Mouse (Mus musculus) G1E-ER4 (cell line): ENCODE results near the gene Itpka. TPM values are rescaled to one million over a fixed set of nuclear protein-coding genes. Genes with fewer than 3 reads are reported as not detected.

Experiments
- GATA1 ChIP-seq: IDR thresholded peaks from one replicate; pipeline ENCODE4 v1.8.0; 2012; ENCODE audit warnings: low read length, inconsistent platforms
- polyA plus RNA-seq: library from polyadenylated mRNA; stranded (reverse); fragments of >175 nt; gene quantifications from 2 replicates; pipeline ENCODE4 v1.2.3, GENCODE M21; 2012

Itpka gene
- 1.9 and 2.1 TPM in 2 replicates for polyA plus RNA-seq

DNA sequence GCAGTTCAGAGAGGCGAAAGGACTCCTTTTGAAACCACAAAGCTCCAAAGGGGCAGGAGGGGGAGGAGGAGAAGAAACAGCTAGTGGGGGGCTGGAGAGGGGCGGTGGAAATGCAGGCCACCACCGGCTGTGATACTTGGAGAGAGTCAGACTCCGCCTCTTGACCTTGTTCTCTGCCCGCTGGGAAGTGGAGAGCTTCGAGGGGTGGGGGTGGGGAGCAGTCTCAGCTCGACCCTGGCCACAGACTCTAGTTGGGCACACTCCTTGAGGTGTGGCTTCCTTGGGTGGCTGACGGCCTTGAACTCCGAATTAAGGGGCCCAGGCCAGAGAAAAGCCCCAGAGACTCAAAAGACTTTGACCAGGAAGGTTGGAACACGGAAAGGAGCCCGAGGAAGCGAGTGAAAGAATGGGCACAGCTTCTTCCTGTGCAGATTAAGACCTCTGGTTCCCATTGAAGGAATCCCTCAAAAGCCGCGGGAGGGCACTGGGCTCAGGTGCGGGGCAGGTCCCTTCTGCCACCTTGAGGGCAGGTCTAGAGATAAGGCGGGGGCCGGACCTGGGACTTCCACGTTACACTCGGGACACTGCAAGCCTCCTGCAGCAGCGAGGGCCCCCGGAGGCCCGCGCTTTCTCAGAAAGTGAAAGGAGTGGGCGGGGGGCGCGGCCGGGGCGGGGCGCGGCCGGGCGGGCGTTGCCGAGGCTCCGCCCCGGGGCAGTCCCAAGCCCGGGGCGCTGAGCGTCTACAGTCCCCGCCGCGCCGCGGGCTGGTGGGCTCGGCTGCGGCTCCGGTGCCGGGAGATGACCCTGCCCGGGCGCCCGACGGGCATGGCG lies at the start of gene Itpka:
TSS of gene Itpka (plus strand) at position 757 of the 831 bp plus-strand sequence.
- TF ChIP-seq GATA1: no peak

DNA sequence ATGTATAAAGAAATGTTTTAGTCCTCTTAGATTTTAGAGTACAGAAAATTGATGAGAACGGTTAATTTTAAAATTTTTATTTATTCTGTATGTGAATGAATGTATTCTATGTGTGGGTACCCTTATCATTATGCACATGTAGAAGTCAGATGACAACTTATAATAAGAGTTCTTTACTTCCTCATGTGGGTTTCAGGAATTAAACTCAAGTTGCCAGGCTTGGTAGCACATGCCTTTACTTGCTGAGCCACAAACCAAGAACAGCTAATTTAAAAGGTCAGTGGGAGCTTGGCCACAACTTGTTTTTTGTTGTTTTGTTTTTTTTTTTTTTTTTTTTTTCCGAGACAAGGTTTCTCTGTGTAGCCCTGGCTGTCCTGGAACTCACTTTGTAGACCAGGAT lies 47.3 kb upstream of the Itpka start:
- TF ChIP-seq GATA1: no peak

DNA sequence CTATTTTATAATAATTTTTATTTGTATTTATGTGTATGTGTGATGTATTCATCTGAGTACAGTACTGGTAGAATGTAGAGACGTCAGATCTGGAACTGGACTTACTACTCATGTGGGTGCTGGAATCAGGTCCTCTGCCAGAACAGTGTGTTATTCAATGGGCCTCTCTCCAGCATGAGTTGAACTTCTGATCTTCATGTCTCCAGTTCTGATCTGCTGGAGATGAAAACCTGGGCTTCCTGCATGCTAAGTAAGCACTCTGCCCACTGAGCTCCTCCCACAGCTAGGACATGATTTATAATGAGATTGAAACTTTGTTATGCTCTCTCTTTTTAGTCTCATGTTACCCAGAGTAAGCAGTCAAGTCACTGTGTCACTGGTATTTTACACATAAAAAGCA lies 46.0 kb upstream of the Itpka start:
- TF ChIP-seq GATA1: no peak

DNA sequence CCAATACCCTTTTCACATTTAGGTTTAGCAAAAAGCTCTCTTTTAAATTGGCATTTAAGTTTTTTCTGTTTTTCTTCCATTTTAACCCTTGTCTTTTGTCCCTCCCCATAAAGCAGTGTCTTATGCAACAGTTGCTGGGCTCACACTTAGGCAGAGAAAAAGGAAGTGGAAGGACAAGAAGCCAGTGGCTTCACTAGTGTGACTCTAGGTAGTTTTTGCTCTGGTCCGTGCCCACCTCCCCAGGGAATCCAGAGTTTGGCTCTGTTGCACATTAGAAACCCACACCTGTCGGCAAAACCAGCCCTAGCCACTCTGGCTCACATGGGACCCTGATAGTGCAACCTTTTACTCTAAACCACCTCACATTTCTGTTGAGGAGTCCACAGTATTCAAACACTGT lies 43.7 kb upstream of the Itpka start:
- TF ChIP-seq GATA1: no peak

DNA sequence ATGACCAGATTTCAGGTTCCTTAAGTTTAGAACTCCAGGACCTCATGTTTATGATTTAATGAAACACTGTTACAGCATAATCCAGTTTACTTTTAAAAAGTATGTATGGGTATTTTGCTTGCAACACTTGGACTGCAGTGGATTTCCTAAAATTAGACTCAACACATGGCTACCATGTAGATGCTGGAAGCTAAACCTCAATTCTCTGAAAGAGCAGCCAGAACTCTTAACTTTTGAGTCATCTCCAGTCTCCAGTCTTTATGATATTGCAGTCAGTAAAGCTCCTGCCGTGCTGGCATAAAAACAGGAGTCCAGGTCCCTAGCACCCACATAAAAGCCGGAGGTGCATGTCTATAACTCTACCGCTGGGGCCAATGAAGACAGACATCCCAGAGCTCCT lies 42.2 kb upstream of the Itpka start:
- TF ChIP-seq GATA1: no peak

DNA sequence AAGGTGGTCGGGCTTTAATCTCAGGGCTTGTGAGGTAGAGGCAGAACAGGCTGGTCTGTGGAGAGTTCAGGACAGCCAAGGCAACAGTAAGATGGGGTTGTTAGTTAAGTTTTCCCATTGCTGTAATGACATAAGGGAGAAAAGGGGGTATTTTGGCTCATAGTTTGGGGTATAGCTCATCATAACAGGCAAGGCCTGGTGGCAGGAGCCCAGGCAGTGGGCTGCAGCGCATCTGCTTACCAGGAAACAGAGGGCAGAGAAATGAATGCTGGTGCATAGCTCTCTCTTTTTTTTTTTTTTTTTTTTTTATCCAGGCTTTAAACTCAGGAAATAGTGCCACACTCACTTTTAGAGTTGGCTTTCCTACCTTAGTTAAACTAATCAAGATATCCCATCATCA lies 39.0 kb upstream of the Itpka start:
- no peak for TF ChIP-seq GATA1

DNA sequence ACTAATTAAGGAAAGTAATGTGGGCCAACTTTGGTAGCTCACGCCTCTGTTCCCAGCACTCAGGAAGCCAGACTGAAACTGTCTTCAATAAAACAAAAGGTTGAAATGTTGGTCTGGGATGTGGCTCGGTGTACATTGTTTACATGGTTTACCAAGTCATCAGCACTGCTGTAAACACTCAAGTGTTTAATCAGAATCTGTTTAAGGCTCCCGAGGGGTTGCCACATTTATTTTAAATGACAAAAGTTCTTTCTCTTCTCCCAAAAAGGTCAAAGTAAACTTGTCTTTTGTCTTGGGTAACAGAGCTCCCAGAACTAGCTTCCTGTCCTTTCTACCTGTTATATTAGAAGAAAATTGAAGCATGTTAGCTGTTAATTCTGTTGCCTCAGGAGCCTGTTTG lies 34.5 kb upstream of the Itpka start:
- TF ChIP-seq GATA1: no peak

DNA sequence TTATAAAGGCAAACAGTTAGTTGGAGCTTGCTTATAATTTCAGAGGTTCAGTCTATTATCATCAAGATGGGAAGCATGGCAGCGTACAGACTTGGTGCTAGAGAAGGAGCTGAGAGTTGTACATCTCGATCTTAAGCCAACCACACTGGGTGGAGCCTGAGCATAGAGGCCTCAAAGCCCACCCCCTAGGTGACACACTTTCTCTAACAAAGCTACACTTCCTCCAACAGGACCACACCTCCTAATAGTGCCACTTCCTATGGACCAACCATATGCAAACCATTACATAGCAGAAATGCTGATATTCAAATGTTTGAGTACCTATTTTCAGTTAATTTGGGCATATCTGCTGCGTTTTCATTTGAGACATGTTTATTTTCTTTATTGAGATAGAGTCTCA lies 32.1 kb upstream of the Itpka start:
- no peak for TF ChIP-seq GATA1

DNA sequence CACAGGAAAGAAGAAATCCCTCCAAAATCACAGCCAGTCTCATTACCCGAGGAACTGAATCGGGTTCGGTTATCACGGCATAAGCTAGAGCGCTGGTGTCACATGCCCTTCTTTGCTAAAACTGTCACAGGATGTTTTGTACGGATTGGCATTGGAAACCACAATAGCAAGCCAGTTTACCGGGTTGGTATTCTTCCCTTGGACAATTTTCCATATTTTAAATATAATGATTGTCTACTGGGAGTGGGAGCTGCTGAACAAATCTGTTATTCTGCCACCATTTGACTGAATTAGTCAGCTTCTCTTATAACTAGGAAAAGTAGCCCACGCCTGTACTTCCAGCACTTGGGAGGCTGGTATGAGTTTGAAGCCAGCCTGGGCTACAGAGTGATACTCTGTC lies 21.1 kb upstream of the Itpka start:
- TF ChIP-seq GATA1: no peak

DNA sequence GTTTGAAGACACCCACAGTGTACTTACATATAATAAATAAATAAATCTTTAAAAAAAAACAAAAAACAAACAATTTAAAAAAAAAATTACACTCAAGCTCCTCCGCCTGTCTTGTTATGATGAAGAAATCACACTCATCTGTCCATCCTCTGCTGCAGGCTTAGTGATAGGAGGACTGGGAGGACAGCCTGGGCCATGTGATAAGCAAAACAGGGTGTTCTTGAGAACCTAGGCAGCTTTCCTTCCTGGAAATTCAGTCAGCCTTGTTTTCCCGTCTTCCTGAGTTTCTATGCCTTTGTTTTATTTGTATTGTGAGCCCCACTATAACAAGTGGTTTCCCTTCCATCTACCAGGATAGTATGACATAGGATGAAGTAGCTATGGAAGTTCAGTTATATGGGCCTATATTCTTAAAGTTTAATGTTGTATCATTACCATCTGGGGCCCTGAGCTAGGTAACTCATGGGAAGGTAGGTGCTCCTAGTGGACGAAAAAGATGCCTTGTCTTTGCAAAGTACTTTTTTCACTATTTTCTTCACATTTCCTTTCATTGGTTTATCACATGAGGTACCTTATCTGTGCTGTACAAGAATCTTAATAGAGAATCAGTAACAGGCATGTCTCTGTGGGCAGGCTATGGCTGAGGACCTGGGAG lies 14.2 kb upstream of the Itpka start:
- TF ChIP-seq GATA1: no peak

DNA sequence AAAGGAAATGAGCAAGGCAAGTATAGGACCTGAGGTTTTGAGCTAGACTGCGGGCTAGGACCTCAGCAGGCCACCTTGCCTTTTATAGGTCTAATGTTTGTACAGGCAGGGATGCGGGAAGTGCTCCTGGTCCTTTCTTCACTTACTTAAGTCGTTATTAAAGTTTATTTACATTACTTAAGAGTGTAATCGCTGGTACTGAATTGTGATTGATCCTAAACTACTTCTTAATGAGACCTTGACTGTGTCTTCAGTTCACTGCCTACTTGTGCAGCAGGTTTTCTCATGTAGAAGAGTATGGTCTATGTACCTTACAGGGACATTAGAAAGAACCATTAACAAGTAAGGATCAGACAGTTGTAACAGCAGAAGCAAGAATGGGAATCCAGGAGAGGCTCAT lies 11.4 kb upstream of the Itpka start:
- TF ChIP-seq GATA1: no peak

DNA sequence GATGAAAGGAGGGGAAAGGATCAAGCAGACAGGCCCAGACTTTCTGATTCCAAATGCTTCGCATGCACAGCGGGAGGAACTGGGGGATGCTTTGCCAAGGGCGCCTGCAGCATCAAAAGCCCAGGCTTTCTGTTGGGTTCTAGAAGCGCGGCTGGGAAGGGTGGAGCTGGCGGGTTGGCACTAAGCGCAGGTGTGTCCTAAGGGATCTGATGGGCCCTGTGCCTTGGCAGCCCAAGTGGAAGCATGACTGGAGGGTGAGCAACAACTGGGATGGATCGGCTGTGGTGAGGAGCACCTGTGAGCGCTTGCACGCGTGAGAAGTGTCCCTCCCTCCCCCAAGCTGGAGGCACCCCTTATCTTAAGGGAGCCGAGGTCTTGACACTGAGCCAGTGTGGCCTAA lies 5.0 kb upstream of the Itpka start:
- no peak for TF ChIP-seq GATA1

DNA sequence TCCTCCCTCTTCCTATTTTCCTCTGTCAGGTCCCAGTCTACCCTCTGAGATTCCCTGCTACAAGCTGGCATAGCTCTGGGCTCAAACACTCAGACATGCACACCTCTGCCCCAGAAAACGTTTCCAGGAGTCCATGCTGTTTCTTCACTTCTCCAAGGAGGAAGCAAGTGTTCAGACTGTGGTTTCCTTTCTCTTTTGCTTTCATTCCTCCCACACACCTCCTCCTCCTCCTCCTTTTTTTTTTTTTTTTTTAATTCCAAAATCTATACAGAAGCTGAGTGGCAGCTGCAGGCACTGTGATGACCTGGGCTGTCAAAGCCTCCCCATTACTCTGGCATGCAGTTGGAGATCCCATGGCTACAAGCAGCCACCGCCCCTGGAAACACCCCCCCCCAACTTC lies 1.6 kb upstream of the Itpka start:
- no peak for TF ChIP-seq GATA1

DNA sequence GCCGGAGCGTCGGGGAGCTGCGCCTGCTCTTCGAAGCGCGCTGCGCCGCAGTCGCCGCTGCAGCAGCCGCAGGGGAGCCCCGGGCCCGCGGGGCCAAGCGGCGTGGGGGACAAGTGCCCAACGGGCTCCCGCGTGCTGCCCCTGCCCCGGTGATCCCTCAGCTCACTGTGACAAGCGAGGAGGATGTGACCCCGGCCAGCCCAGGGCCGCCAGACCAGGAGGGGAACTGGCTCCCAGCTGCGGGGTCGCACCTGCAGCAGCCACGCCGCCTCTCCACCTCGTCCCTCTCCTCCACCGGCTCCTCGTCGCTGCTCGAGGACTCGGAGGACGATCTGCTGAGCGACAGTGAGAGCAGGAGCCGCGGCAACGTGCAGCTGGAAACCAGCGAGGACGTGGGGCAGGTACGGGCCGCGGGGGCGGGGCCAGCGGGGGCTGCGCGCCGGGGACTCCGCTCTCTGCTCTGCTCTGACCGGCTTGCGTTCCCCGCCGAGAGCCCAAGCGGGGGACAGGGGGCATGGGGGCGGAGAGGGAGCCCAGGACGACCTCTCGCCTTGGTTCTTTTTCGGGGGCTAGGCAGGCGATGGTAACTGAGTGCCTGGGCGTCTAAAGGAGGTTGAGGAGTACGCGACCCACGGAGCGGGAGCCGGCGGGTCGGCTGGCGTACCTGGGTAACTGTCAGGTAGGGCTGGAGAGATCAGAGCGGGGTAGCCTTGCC lies 481 bp downstream of the Itpka start:
- no peak for TF ChIP-seq GATA1

DNA sequence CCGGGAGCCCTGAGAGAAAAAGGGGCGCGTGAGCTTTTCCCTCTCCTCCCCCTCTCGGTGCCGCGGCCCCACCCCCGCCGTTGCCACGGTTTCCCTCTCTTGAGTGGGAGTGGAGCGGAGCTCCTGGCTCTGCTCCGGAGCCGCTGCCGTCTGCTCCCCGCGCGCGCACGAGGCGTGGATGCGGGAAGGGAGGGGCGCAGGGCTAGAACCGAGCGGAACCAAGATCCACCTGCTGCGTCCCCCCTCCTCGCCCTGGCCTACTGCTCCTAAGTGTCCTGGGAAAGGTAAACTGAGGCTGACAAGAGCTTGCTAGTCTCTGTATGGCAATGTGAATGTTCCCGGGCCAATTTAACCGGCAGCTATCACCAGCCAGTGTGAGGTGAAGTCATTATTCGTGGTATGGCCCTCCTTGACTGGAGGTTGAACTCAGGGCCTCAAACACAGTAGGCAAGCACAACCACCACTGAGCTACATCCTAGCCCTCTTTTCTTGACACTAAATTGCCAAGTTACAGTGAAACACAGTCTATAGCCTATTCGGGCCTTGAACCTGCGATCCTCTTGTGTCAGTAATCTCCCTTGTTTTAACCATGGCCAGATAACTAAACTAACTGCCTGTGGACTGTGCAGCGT lies 1.2 kb downstream of the Itpka start:
- no peak for TF ChIP-seq GATA1

DNA sequence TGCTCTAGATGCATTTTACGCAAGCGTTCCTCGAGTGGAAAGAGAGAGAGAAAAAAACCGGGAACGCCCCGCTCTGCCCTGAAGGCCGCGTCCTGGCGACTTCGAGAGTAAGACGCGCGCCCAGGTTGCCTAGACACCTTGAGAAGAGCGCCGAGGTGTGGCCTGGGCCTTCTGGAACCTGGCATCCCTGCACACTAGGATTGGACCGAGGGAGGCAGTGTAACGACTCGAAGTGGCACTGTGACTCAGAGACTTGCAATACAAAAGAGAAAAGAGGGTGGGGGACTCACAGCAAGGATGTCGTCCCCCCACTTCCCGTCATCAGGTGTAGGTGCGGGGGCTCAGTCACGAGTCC lies 1.6 kb downstream of the Itpka start:
- TF ChIP-seq GATA1: no peak
